Mouse (Mus musculus): Measurements from ENCODE around the gene Tom1l1. TPM values are rescaled to one million over a fixed set of nuclear protein-coding genes. Genes with fewer than 3 reads are reported as not detected.
"Not testable (repeated sequence)": the region's sequence is repeated elsewhere in the genome, so short reads cannot be mapped to it uniquely, and the experiment has no call there.

The Tom1l1 gene
- polyA plus RNA-seq (2016; fragmentation: Nextera tagmentation; extraction: Ambion mirVana) = 11.1 and 12.4 TPM in 2 replicates

DNA sequence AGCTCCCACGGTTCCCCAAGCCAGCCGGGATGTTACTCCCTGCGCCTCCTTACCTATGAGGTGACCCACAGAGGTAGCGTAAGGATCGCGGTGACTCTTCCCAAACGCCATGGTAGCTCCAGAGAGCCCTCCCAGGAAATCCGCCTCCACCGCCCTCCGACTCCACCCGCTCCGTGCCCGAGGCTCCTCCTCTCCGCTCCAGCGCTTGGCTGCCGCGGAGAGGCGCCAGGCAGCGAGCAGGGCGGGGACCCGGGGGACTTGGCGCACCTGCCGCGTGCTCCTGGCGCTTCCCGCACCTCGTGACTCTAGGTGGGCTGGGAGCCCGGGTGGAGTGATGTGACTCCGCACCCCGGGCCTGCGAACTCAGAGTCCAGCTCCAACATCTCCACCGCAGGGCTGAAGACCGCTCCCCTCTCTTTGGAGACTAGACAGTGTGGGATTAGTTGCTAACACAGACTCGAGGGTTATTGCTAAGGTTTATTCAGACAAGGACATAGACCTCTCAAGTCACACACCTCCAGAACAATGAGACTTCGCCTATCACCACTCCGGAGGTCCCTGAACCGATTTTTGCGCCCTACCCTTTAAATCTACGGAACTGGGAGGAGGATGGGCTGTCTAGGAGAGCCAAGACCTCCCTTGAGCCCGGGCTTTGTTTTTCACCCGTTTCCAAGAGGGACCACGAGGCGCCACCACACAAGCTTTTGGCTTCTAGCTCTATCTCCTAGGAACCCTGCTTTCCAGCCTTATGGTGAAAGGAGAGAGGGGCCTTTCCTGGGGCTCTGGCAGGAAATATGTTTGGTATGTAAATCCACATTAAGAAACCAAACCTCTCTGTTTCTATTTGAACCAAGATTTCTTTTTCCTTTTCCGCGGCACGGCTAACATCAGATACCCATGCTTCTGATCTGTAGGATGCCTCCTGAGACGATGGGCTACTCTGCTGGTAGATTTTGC is at the start of gene Tom1l1:
TSS of gene Tom1l1 (minus strand) at position 907 of the 957 bp plus-strand sequence.
- H3K4me1 ChIP-seq = 0 out of 2 replicates have a peak, but pooled peaks cover 5% of the 10 kb centered on the region
- DNase-seq (ENCODE audit: low spot score) = peak; percentile 78
- peak within 1 kb of the TSS; percentile 65 for H3K4me3 ChIP-seq
- H3K27ac ChIP-seq = peak within 1 kb of the TSS; percentile 58
- no peaks in the 10 kb centered on the region for H3K9me3 ChIP-seq (replicated peaks)
- peaks cover 33% of the 10 kb centered on the region for H3K27me3 ChIP-seq (ENCODE audit: low read depth, poor library complexity, severe bottlenecking)
- WGBS = 8% methylated on average over 47 of the region's 47 CpGs
- no peaks in the 10 kb centered on the region for H3K36me3 ChIP-seq

DNA sequence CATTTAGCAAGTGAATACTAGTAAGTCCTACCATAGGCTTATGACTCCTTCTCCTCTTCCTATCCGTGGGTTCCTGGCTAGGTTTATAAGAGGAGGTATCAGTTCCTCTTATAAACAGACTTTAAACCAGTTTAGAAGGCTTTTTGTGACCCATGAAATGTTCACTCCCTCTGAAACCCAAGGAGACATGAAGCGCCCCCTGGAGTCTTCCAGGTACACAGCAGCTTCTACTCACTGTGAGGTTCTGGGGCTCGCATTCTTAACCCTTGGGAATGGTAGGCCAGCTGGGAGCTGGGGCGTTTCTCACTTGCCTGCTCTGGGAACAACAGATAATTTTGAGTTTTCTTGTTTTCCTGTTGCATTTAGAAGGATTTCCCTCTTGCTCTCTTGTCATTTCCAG is 45.4 kb upstream of the Tom1l1 start:
- Histone ChIP-seq H3K27ac (no peak overlapping the region), H3K9me3 (replicated peaks) (no peaks in the 10 kb centered on the region), H3K4me3 (no peak overlapping the region), H3K4me1 (no peaks in the 10 kb centered on the region), H3K36me3 (no peaks in the 10 kb centered on the region), H3K27me3 (ENCODE audit: low read depth, poor library complexity, severe bottlenecking) (no peaks in the 10 kb centered on the region)
- 72% methylated on average over 4 of the region's 4 CpGs for WGBS
- DNase-seq (ENCODE audit: low spot score) = no peak

DNA sequence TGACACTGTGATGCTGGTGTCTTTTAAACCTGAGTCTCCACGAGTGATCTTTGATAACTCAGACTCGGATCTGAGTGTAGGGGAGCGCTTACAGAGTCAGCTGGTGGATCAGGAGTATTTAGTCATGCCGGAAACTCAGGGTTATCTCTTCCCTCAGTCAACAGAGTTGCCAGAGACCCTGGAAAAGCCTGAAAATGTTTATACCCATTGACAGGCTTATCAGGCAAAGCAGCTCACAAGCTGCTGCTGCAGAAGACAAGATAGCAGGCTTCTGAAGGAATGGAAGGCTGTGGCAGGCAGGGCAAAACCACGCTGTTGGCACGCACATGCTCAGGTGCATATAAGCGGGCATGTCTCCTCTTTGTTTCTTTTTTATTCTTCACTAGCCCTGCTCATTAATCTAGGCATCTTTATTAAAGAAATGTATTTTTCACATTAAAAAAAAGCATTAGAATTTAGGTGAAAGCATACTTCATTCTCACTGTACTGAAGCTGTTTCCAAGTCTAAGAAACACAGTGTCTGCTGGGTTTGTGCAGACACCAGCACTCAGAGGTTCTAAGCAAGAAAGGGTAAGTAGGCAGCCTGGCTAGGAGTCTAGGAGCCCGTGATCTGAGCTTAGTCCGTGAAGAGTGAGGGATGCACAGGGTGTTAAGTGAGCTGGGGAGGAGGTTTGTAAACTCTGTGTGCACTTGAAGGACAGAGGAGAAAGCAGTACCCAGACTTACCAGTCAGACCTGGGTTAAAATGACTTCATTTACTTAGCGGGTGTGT is 39.4 kb upstream of the Tom1l1 start:
- no peak overlapping the region for H3K27ac ChIP-seq
- no peak for DNase-seq (ENCODE audit: low spot score)
- H3K27me3 ChIP-seq (ENCODE audit: low read depth, poor library complexity, severe bottlenecking) = no peaks in the 10 kb centered on the region
- H3K9me3 ChIP-seq (replicated peaks) = no peaks in the 10 kb centered on the region
- H3K4me1 ChIP-seq = no peaks in the 10 kb centered on the region
- WGBS = 83% methylated on average over 10 of the region's 10 CpGs
- H3K4me3 ChIP-seq = no peak overlapping the region
- H3K36me3 ChIP-seq = no peaks in the 10 kb centered on the region

- Histone ChIP-seq H3K4me3 (no peak overlapping the region), H3K36me3 (no peaks in the 10 kb centered on the region), H3K27me3 (ENCODE audit: low read depth, poor library complexity, severe bottlenecking) (no peaks in the 10 kb centered on the region), H3K27ac (no peak overlapping the region), H3K9me3 (replicated peaks) (no peaks in the 10 kb centered on the region), H3K4me1 (no peaks in the 10 kb centered on the region)
- no peak for DNase-seq (ENCODE audit: low spot score)
- 90% methylated on average over 10 of the region's 10 CpGs for WGBS
Observed at GRCm38 (mm10) chr11:90726730-90727129, 38.6 kb upstream of the Tom1l1 start.

- no peaks in the 10 kb centered on the region for H3K9me3 ChIP-seq (replicated peaks)
- whole genome bisulfite sequencing = 87% methylated on average over 3 of the region's 3 CpGs
- H3K27ac ChIP-seq = no peak overlapping the region
- no peak for DNase-seq (ENCODE audit: low spot score)
- no peaks in the 10 kb centered on the region for H3K27me3 ChIP-seq (ENCODE audit: low read depth, poor library complexity, severe bottlenecking)
- H3K4me1 ChIP-seq = no peaks in the 10 kb centered on the region
- no peaks in the 10 kb centered on the region for H3K36me3 ChIP-seq
- no peak overlapping the region for H3K4me3 ChIP-seq
Observed at GRCm38 (mm10) chr11:90722304-90722703, 34.1 kb upstream of the Tom1l1 start.

DNA sequence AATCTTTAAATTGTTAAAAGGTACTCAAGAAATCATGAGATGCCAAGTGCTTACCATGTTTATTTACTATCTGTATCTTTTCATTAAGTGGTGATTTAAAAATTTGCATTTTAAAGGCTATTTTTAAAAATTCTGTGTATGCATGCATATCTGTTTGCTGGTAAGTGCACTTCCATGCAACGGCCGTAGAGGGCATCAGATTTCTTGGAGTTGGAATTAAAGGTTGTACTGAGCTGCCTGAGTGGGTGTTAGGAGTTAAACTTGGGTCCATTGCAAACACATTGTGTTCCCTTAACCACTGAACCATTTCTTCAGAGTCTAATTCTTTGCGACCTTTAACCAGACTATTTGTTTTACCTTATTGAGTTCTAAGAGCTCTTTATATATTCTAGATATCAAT is 29.6 kb upstream of the Tom1l1 start:
- H3K9me3 ChIP-seq (replicated peaks) = no peaks in the 10 kb centered on the region
- no peak for DNase-seq (ENCODE audit: low spot score)
- H3K4me3 ChIP-seq = no peak overlapping the region
- WGBS = 95% methylated on average over 3 of the region's 3 CpGs
- H3K27ac ChIP-seq = no peak overlapping the region
- H3K4me1 ChIP-seq = no peaks in the 10 kb centered on the region
- no peaks in the 10 kb centered on the region for H3K27me3 ChIP-seq (ENCODE audit: low read depth, poor library complexity, severe bottlenecking)
- H3K36me3 ChIP-seq = no peaks in the 10 kb centered on the region

GRCm38 (mm10) chr11:90711596-90711995 is 23.4 kb upstream of the Tom1l1 start:
- DNase-seq (ENCODE audit: low spot score) = peak; percentile 15
- Histone ChIP-seq H3K36me3 (no peaks in the 10 kb centered on the region), H3K27me3 (ENCODE audit: low read depth, poor library complexity, severe bottlenecking) (no peaks in the 10 kb centered on the region), H3K4me3 (no peak overlapping the region), H3K27ac (no peak overlapping the region), H3K4me1 (no peaks in the 10 kb centered on the region), H3K9me3 (replicated peaks) (no peaks in the 10 kb centered on the region)
- WGBS = 85% methylated on average over 9 of the region's 9 CpGs

DNA sequence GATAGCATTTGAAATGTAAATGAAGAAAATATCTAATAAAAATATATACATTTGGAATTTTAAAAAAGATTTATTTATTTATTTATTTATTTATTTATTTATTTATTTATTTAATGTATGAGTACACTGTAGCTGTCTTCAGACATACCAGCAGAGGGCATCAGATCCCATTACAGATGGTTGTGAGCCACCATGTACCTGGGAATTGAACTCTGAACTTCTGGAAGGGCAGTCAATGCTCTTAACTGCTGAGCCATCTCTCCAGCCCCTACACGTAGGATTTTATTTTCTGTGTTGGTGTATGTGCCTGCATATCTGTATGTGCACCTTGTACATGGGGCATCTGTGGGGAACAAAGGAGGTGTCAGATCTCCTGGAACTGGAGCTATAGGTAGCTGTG is 19.0 kb upstream of the Tom1l1 start:
- DNase-seq (ENCODE audit: low spot score); H3K9me3 ChIP-seq (replicated peaks); H3K27me3 ChIP-seq (ENCODE audit: low read depth, poor library complexity, severe bottlenecking); H3K4me1 ChIP-seq; H3K4me3 ChIP-seq; H3K36me3 ChIP-seq; H3K27ac ChIP-seq: not testable (repeated sequence)
- 93% methylated on average over 1 of the region's 1 CpGs for WGBS

DNA sequence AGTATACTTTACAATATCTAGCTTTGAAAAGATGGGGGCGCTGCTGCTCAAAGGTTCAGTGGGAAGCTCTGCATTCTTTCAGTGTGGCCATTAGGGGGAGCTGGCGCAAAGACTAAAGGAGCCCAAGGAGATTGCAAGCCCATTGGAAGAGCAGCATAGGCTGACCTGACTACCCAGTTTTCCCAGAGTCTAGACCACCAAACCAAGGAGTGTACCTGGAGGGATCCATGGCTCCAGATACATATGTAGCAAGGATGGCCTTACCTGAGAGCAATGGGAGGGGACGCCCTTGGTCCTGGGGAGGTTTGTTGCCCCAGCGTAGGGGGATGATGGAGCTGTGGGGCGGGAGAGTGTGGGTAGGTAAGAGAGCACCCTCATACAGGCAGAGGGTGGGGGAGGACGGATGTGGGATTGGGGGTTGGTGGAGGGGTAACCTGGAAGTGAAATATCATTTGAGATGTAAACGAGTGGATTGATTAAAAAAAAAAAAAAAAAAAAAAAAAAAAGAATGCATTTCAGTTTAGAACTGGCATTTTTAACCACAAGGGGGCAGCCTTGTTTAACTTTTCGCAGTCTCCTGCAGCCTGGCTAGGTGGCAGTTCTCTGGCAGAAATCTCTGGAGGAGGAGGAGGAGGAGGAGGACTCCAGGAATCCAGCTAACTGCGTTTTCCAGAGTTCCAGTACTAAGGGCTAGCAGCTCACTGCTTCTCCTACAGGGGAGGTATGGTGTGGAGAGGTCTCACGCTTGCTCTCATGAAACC is 9.5 kb upstream of the Tom1l1 start:
- no peaks in the 10 kb centered on the region for H3K36me3 ChIP-seq
- no peak overlapping the region for H3K4me3 ChIP-seq
- no peak overlapping the region for H3K27ac ChIP-seq
- DNase-seq (ENCODE audit: low spot score) = peak; percentile 69
- no peaks in the 10 kb centered on the region for H3K27me3 ChIP-seq (ENCODE audit: low read depth, poor library complexity, severe bottlenecking)
- no peaks in the 10 kb centered on the region for H3K9me3 ChIP-seq (replicated peaks)
- H3K4me1 ChIP-seq = no peaks in the 10 kb centered on the region
- WGBS = 23% methylated on average over 10 of the region's 10 CpGs

- H3K27me3 ChIP-seq (ENCODE audit: low read depth, poor library complexity, severe bottlenecking) = no peaks in the 10 kb centered on the region
- no peaks in the 10 kb centered on the region for H3K4me1 ChIP-seq
- no peaks in the 10 kb centered on the region for H3K36me3 ChIP-seq
- H3K9me3 ChIP-seq (replicated peaks) = no peaks in the 10 kb centered on the region
- no peak for DNase-seq (ENCODE audit: low spot score)
- no peak overlapping the region for H3K27ac ChIP-seq
- 62% methylated on average over 9 of the region's 9 CpGs for WGBS
- H3K4me3 ChIP-seq = no peak overlapping the region
Observed at GRCm38 (mm10) chr11:90695811-90696210, 7.6 kb upstream of the Tom1l1 start.

DNA sequence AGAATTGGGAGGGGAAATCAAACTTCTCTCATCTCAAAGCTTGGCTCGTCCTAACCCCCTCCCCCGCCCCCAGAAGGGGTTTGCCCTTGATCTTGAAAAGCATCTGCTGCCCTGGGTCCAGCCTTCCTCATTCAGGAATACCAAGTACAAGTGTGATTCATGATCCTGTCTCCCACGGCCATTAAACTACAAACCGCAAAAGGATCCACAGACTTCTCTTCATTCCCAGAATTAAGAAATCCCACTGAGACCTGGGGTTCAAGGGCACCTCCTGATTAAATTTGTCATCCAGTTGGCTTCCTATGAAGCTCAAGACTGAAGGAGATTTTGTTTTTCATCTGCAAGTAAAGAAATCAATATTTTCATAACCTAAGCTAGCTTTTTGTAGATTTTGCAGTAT is 6.0 kb upstream of the Tom1l1 start:
- 67% methylated on average over 4 of the region's 4 CpGs for WGBS
- Histone ChIP-seq H3K36me3 (no peaks in the 10 kb centered on the region), H3K9me3 (replicated peaks) (no peaks in the 10 kb centered on the region), H3K4me1 (no peaks in the 10 kb centered on the region), H3K27ac (no peak overlapping the region), H3K4me3 (no peak overlapping the region), H3K27me3 (ENCODE audit: low read depth, poor library complexity, severe bottlenecking) (no peaks in the 10 kb centered on the region)
- DNase-seq (ENCODE audit: low spot score) = no peak

- 60% methylated on average over 6 of the region's 6 CpGs for WGBS
- H3K36me3 ChIP-seq = no peaks in the 10 kb centered on the region
- H3K4me3 ChIP-seq = no peak overlapping the region
- DNase-seq (ENCODE audit: low spot score) = peak; percentile 7
- H3K9me3 ChIP-seq (replicated peaks) = no peaks in the 10 kb centered on the region
- no peak overlapping the region for H3K27ac ChIP-seq
- peaks cover 33% of the 10 kb centered on the region for H3K27me3 ChIP-seq (ENCODE audit: low read depth, poor library complexity, severe bottlenecking)
- 0 out of 2 replicates have a peak, but pooled peaks cover under 1% of the 10 kb centered on the region for H3K4me1 ChIP-seq
Observed at GRCm38 (mm10) chr11:90690361-90690760, 2.2 kb upstream of the Tom1l1 start.
